Comparison of ENCODE assay signal across 9 mouse cellular contexts in the genomic region with DNA sequence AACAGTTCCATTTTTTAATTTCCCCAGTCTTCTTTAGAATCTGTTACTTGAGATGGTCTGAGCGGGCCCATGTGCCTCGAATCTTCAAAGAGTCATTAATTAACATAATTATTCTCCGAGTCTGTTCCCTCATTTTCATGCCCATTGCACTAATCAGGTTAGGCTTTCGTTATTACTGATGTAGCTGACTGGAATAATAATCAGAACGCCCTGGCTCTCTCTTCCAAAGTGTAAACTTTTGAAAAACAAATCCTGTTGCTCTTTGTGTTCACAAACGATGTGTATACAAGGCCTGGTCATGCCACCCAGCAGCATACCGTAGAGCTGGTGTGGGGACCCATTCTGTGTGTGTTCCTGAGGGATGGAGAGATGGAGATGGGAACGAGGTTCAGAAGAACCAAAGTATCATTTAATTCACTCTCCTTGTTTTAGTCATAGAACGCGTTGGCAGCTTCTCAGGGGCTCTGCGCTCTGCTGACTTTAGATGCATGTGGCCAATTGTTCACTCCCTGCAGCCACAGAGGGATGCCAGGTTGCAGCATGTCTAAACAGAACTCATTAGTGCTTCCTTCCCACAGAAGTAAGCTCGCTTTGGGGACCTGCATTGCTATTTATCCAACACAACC. TPM values are rescaled to one million over a fixed set of nuclear protein-coding genes. Genes with fewer than 3 reads are reported as not detected.
A peak's percentile ranks its signal among the peaks of the same experiment; 100 is the strongest.
DNase-seq lines count a peak whose midpoint lies in the region; ATAC-seq lines count a peak whose summit lies in the region.
"Had no signal": no experiment of that assay in that cellular context is flagged by ENCODE, and none has a peak within 500 bp of the region (broad histone marks: within the 10 kb centered on the region; RNA-seq: fewer than 3 reads in every experiment).

No protein-coding gene starts in this region.

- no peak for ATAC-seq in intestine, embryonic 16.5 days

- H3K27ac ChIP-seq in intestine, embryonic 16.5 days (ENCODE audit: low read length): no peak overlapping the region

- no peaks in the 10 kb centered on the region for H3K36me3 ChIP-seq in intestine, embryonic 16.5 days (ENCODE audit: control insufficient read depth, insufficient read depth, low read length)

- DNase-seq in gastrocnemius, postnatal 14 days: peak; percentile 37
- no peak for DNase-seq in gastrocnemius, adult 8-10 months (ENCODE audit: low spot score in 2 of 2)
- DNase-seq in urinary bladder, postnatal 14 days (ENCODE audit: low spot score): peak; percentile 17
- no peak for DNase-seq in urinary bladder, postnatal 25 days (ENCODE audit: low spot score)
- DNase-seq in layer of hippocampus, postnatal 36 days: peak; percentile 22 to 37
- no peak for DNase-seq in adipocyte (ENCODE audit: low spot score)
- no peak for DNase-seq in heart, postnatal 10 days
- DNase-seq: lung, postnatal 4 days had no signal

- no peaks in the 10 kb centered on the region for H3K27me3 ChIP-seq in intestine, embryonic 16.5 days (replicated peaks; ENCODE audit: control insufficient read depth, insufficient read depth, low read length)

- no peak overlapping the region for H3K4me2 ChIP-seq in intestine, embryonic 16.5 days (ENCODE audit: low read depth, low read length)

- peaks cover 9% of the 10 kb centered on the region; the same call in 1 of the 2 replicates for H3K4me1 ChIP-seq in intestine, embryonic 16.5 days (ENCODE audit: control insufficient read depth, insufficient read depth, low read length)

- no peak overlapping the region for H3K9ac ChIP-seq in intestine, embryonic 16.5 days (ENCODE audit: low read depth, low read length)

- no peak overlapping the region for H3K4me3 ChIP-seq in intestine, embryonic 16.5 days (ENCODE audit: low read length)

- intact Hi-C loops in gastrocnemius, postnatal 14 days (cut with DNase I; ENCODE audit: low total_unique reads): no loop called here
- intact Hi-C loops in heart, postnatal 10 days (cut with DNase I): no loop called here

- H3K9me3 ChIP-seq in intestine, embryonic 16.5 days (ENCODE audit: control insufficient read depth, low read length): no peaks in the 10 kb centered on the region

- WGBS in intestine, embryonic 16.5 days: 71% methylated on average over 12 of the region's 12 CpGs

RNA-seq across cellular contexts. Expression of gene Ranbp6, which starts 31.4 kb away (rescaled TPM):
- total RNA-seq in gastrocnemius, postnatal 14 days (2021): 1 to 10 TPM; 8.0 to 8.1 TPM
- total RNA-seq in gastrocnemius, adult 8-10 months (2022): 10 to 100 TPM; 10.1 to 12.5 (median 10.7) TPM
- total RNA-seq in layer of hippocampus, postnatal 36 days (2021): 10 to 100 TPM; 37.4 to 39.2 TPM
- 9.9 and 10.7 TPM in 2 replicates for polyA plus RNA-seq in intestine, embryonic 16.5 days (2015; fragmentation: Nextera tagmentation; extraction: Ambion mirVana)
- total RNA-seq in heart, postnatal 10 days (2021): 10 to 100 TPM; 13.2 to 15.5 TPM

RNA-seq across cellular contexts. Expression of gene 9930021J03Rik, which starts 38.4 kb away (rescaled TPM):
- total RNA-seq in gastrocnemius, postnatal 14 days (2021): 10 to 100 TPM in 1 of 2 experiments, 1 to 10 TPM in 1; 8.8 to 11.0 TPM
- 10 to 100 TPM; 10.9 to 15.6 (median 11.8) TPM for total RNA-seq in gastrocnemius, adult 8-10 months (2022)
- total RNA-seq in layer of hippocampus, postnatal 36 days (2021): 10 to 100 TPM; 38.4 to 39.7 TPM
- polyA plus RNA-seq in intestine, embryonic 16.5 days (2015; fragmentation: Nextera tagmentation; extraction: Ambion mirVana): 2.4 and 2.7 TPM in 2 replicates
- total RNA-seq in heart, postnatal 10 days (2021): 10 to 100 TPM; 15.3 to 17.5 TPM

Comparison
In these comparisons a context has a peak if more than half of its experiments do, and no peak if none do; other contexts are left out.
1. DNase-seq: peak in gastrocnemius, postnatal 14 days (single experiment), urinary bladder, postnatal 14 days (single experiment) and layer of hippocampus, postnatal 36 days (2 of 2); none in gastrocnemius, adult 8-10 months (0 of 2), urinary bladder, postnatal 25 days (single experiment), adipocyte (single experiment) and heart, postnatal 10 days (0 of 2).